Mouse (Mus musculus) testis, adult 2 months (tissue): ENCODE results near the gene Lxn. TPM values are rescaled to one million over a fixed set of nuclear protein-coding genes. Genes with fewer than 3 reads are reported as not detected.

Experiments
- H3K27ac ChIP-seq: fragments of 200-500 bp; 2 replicates; pipeline ENCODE4 v1.5.1; 2012; ENCODE audit warnings: low read depth, low read length; ENCODE audit not compliant: control insufficient read depth, insufficient read depth
- H3K27me3 ChIP-seq: fragments of 200-500 bp; 2 replicates; pipeline ENCODE4 v1.6.1; 2012; ENCODE audit warnings: mild to moderate bottlenecking, low read length, moderate library complexity; ENCODE audit not compliant: control insufficient read depth, insufficient read depth
- H3K36me3 ChIP-seq: fragments of 200-500 bp; 2 replicates; pipeline ENCODE4 v1.6.1; 2012; ENCODE audit warnings: mild to moderate bottlenecking, low read length; ENCODE audit not compliant: control insufficient read depth, insufficient read depth
- H3K4me1 ChIP-seq: fragments of 200-500 bp; 2 replicates; pipeline ENCODE4 v1.6.1; 2012; ENCODE audit warnings: low read length; ENCODE audit not compliant: control insufficient read depth, insufficient read depth
- H3K4me3 ChIP-seq: fragments of 200-500 bp; 2 replicates; pipeline ENCODE4 v1.5.1; 2012; ENCODE audit warnings: low read depth, mild to moderate bottlenecking, low read length, moderate library complexity, mixed read lengths; ENCODE audit not compliant: control insufficient read depth
- CTCF ChIP-seq: fragments of 200-500 bp; IDR thresholded peaks from 2 replicates; pipeline ENCODE4 v1.5.1; 2012; ENCODE audit warnings: low read depth, mild to moderate bottlenecking, inconsistent platforms, low read length, moderate library complexity; ENCODE audit not compliant: control insufficient read depth, insufficient read depth, insufficient replicate concordance
- POLR2A ChIP-seq: fragments of 200-500 bp; IDR thresholded peaks from 2 replicates; pipeline ENCODE4 v1.6.1; 2012; ENCODE audit warnings: low read depth, mild to moderate bottlenecking, inconsistent platforms, low read length, moderate library complexity; ENCODE audit not compliant: control insufficient read depth
- polyA plus RNA-seq: library from polyadenylated mRNA; depleted of rRNA; stranded (reverse); fragments of >200 nt; gene quantifications from 2 replicates; pipeline ENCODE4 v1.2.3, GENCODE M21; 2012; rRNA removed

The Lxn gene
- polyA plus RNA-seq, 1 experiment = 16.6 TPM

- Histone ChIP-seq H3K36me3 (no peaks in the 10 kb centered on the region), H3K4me3 (no peak overlapping the region), H3K27ac (no peak overlapping the region), H3K4me1 (peaks cover 11% of the 10 kb centered on the region), H3K27me3 (no peaks in the 10 kb centered on the region)
- TF ChIP-seq POLR2A (no peak), CTCF (no peak)
Observed at GRCm38 (mm10) chr3:67459881-67460280, 3.8 kb downstream of the Lxn start.

GRCm38 (mm10) chr3:67450601-67451210, 13.0 kb downstream of the Lxn start:
- H3K4me3 ChIP-seq = no peak overlapping the region
- TF ChIP-seq CTCF = no peak
- no peak for TF ChIP-seq POLR2A
- no peaks in the 10 kb centered on the region for H3K4me1 ChIP-seq
- no peaks in the 10 kb centered on the region for H3K27me3 ChIP-seq
- no peak overlapping the region for H3K27ac ChIP-seq
- peaks cover 1% of the 10 kb centered on the region; the same call in 1 of the 2 replicates for H3K36me3 ChIP-seq

- peaks cover 1% of the 10 kb centered on the region; the same call in 1 of the 2 replicates for H3K36me3 ChIP-seq
- H3K27ac ChIP-seq = no peak overlapping the region
- no peak overlapping the region for H3K4me3 ChIP-seq
- TF ChIP-seq CTCF = no peak
- no peak for TF ChIP-seq POLR2A
- H3K4me1 ChIP-seq = no peaks in the 10 kb centered on the region
- H3K27me3 ChIP-seq = no peaks in the 10 kb centered on the region
Observed at GRCm38 (mm10) chr3:67449660-67450059, 14.1 kb downstream of the Lxn start.

- Histone ChIP-seq H3K27me3 (no peaks in the 10 kb centered on the region), H3K4me1 (no peaks in the 10 kb centered on the region), H3K36me3 (no peaks in the 10 kb centered on the region), H3K4me3 (no peak overlapping the region), H3K27ac (no peak overlapping the region)
- TF ChIP-seq POLR2A (no peak), CTCF (no peak)
Observed at GRCm38 (mm10) chr3:67447143-67447542, 16.6 kb downstream of the Lxn start.

GRCm38 (mm10) chr3:67434011-67434410, 29.7 kb downstream of the Lxn start:
- Histone ChIP-seq H3K4me3 (no peak overlapping the region), H3K27me3 (no peaks in the 10 kb centered on the region), H3K4me1 (peaks cover 5% of the 10 kb centered on the region), H3K27ac (no peak overlapping the region), H3K36me3 (peaks cover 1% of the 10 kb centered on the region; the same call in 1 of the 2 replicates)
- no peak for TF ChIP-seq POLR2A

GRCm38 (mm10) chr3:67429999-67430380, 33.7 kb downstream of the Lxn start, which contains the start of gene Gfm1:
Gene Gfm1 (plus strand): TSS chr3:67430096.
- Histone ChIP-seq H3K4me1 (peaks cover 5% of the 10 kb centered on the region), H3K36me3 (no peaks in the 10 kb centered on the region), H3K4me3 (peak within 1 kb of the TSS; percentile 86), H3K27me3 (no peaks in the 10 kb centered on the region), H3K27ac (no peak within 1 kb of the TSS)
- TF ChIP-seq CTCF (peak; percentile 93), POLR2A (peak; percentile 63)

GRCm38 (mm10) chr3:67429338-67429998, 34.3 kb downstream of the Lxn start:
- Histone ChIP-seq H3K27ac (no peak overlapping the region), H3K27me3 (no peaks in the 10 kb centered on the region), H3K4me1 (peaks cover 5% of the 10 kb centered on the region), H3K4me3 (peak overlapping the region; percentile 86), H3K36me3 (no peaks in the 10 kb centered on the region)
- TF ChIP-seq CTCF = no peak
- TF ChIP-seq POLR2A = no peak

Other genes with a start within 250 kb of the Lxn start
- 342 and 406 TPM in 2 replicates for gene Mlf1, start 89.8 kb downstream of the Lxn start, polyA plus RNA-seq
- gene Gm17402, start 88.8 kb downstream of the Lxn start, polyA plus RNA-seq = not detected in 2 replicates
- 10.3 and 10.6 TPM in 2 replicates for gene Gfm1, start 33.8 kb downstream of the Lxn start, polyA plus RNA-seq
- gene Rarres1, start 51.6 kb upstream of the Lxn start, polyA plus RNA-seq = 3.8 and 5.1 TPM in 2 replicates
- 6.5 and 7.8 TPM in 2 replicates for gene Mfsd1, start 118.8 kb upstream of the Lxn start, polyA plus RNA-seq